Mouse (Mus musculus) midbrain, embryonic 14.5 days (tissue): ENCODE measurements around the gene Arhgef26. TPM values are rescaled to one million over a fixed set of nuclear protein-coding genes. Genes with fewer than 3 reads are reported as not detected.
A peak's percentile ranks its signal among the peaks of the same experiment; 100 is the strongest.

ENCODE experiments used
- ATAC-seq: fragments of 200-750 bp; cut with Nextera tagmentation; 2 replicates; pipeline ENCODE4 v1.8.0; 2017; ENCODE audit warnings: moderate number of reproducible peaks, moderate library complexity; ENCODE audit not compliant: low FRiP score, low TSS enrichment
- DNase-seq: peaks from one replicate; pipeline ENCODE4 v3.0.0-alpha.2; 2015
- H3K27ac ChIP-seq: fragments of 300-500 bp; sonication (generic); replicated peaks from 2 replicates; pipeline ENCODE4 v1.5.1; 2014; ENCODE audit warnings: mild to moderate bottlenecking, low read depth, low read length, moderate library complexity
- H3K27me3 ChIP-seq: fragments of 300-500 bp; sonication (generic); 2 replicates; pipeline ENCODE4 v1.6.1; 2014; ENCODE audit warnings: low read length, control low read depth, mixed read lengths; ENCODE audit not compliant: control insufficient read depth, insufficient read depth
- H3K36me3 ChIP-seq: fragments of 300-500 bp; sonication (generic); 2 replicates; pipeline ENCODE4 v1.6.1; 2014; ENCODE audit warnings: low read length, control low read depth; ENCODE audit not compliant: control insufficient read depth, insufficient read depth
- H3K4me1 ChIP-seq: fragments of 300-500 bp; sonication (generic); 2 replicates; pipeline ENCODE4 v1.6.1; 2014; ENCODE audit warnings: mild to moderate bottlenecking, antibody characterized with exemption, low read length, control low read depth; ENCODE audit not compliant: control insufficient read depth, insufficient read depth
- H3K4me2 ChIP-seq: fragments of 300-500 bp; sonication (generic); 2 replicates; pipeline ENCODE4 v1.6.1; 2014; ENCODE audit warnings: mild to moderate bottlenecking, low read length, moderate library complexity
- H3K4me3 ChIP-seq: fragments of 300-500 bp; sonication (generic); replicated peaks from 2 replicates; pipeline ENCODE4 v1.5.1; 2014; ENCODE audit warnings: low read depth, low read length
- H3K9ac ChIP-seq: fragments of 300-500 bp; sonication (generic); replicated peaks from 2 replicates; pipeline ENCODE4 v1.6.1; 2014; ENCODE audit warnings: mild to moderate bottlenecking, low read length, moderate library complexity
- H3K9me3 ChIP-seq: fragments of 300-500 bp; sonication (generic); 2 replicates; pipeline ENCODE4 v1.6.1; 2016; ENCODE audit warnings: low read length, control low read depth, mixed read lengths; ENCODE audit not compliant: control insufficient read depth
- WGBS: fragments of 180-500 bp; shearing (Covaris S2); extraction: QIAGEN DNeasy Blood & Tissue Kit; methylation state at CpG from one replicate; pipeline ENCODE4 v1.1.7; 2014; 5-methylcytosine and 5-hydroxymethylcytosine counted together
- polyA plus RNA-seq: library from polyadenylated mRNA; unstranded; fragments of >200 nt; fragmentation: Nextera tagmentation; extraction: Ambion mirVana; gene quantifications from 2 replicates; pipeline ENCODE4 v1.2.1, GENCODE M21; 2014

The Arhgef26 gene
- polyA plus RNA-seq, 1 experiment from 2014 or later = 7.5 TPM

- Histone ChIP-seq H3K4me1 (no peaks in the 10 kb centered on the region), H3K9ac (no peak overlapping the region), H3K27me3 (no peaks in the 10 kb centered on the region), H3K36me3 (no peaks in the 10 kb centered on the region), H3K9me3 (no peaks in the 10 kb centered on the region), H3K4me3 (no peak overlapping the region), H3K27ac (no peak overlapping the region), H3K4me2 (no peak overlapping the region)
- ATAC-seq = no peak
- peak; percentile 8 for DNase-seq
- WGBS = 86% methylated on average over 7 of the region's 7 CpGs
These were observed 74.6 kb downstream of the Arhgef26 start for GRCm38 (mm10) chr3:62412704-62413103.

GRCm38 (mm10) chr3:62414926-62415325 lies 76.8 kb downstream of the Arhgef26 start:
- no peaks in the 10 kb centered on the region for H3K27me3 ChIP-seq
- H3K36me3 ChIP-seq = no peaks in the 10 kb centered on the region
- no peak overlapping the region for H3K27ac ChIP-seq
- no peak for DNase-seq
- H3K4me3 ChIP-seq = no peak overlapping the region
- 95% methylated on average over 4 of the region's 4 CpGs for WGBS
- no peak overlapping the region for H3K4me2 ChIP-seq
- no peaks in the 10 kb centered on the region for H3K4me1 ChIP-seq
- H3K9ac ChIP-seq = no peak overlapping the region
- ATAC-seq = no peak
- no peaks in the 10 kb centered on the region for H3K9me3 ChIP-seq

GRCm38 (mm10) chr3:62417458-62417857 lies 79.3 kb downstream of the Arhgef26 start:
- no peaks in the 10 kb centered on the region for H3K9me3 ChIP-seq
- H3K9ac ChIP-seq = no peak overlapping the region
- H3K27me3 ChIP-seq = no peaks in the 10 kb centered on the region
- H3K4me1 ChIP-seq = no peaks in the 10 kb centered on the region
- DNase-seq (no peak), ATAC-seq (no peak)
- H3K36me3 ChIP-seq = no peaks in the 10 kb centered on the region
- 96% methylated on average over 6 of the region's 6 CpGs for WGBS
- H3K4me2 ChIP-seq = no peak overlapping the region
- no peak overlapping the region for H3K4me3 ChIP-seq
- H3K27ac ChIP-seq = no peak overlapping the region

GRCm38 (mm10) chr3:62418387-62419138 lies 80.4 kb downstream of the Arhgef26 start:
- no peak for ATAC-seq
- no peak overlapping the region for H3K27ac ChIP-seq
- H3K4me3 ChIP-seq = no peak overlapping the region
- no peaks in the 10 kb centered on the region for H3K27me3 ChIP-seq
- H3K4me2 ChIP-seq = no peak overlapping the region
- no peak for DNase-seq
- no peaks in the 10 kb centered on the region for H3K9me3 ChIP-seq
- H3K4me1 ChIP-seq = no peaks in the 10 kb centered on the region
- H3K36me3 ChIP-seq = no peaks in the 10 kb centered on the region
- 96% methylated on average over 6 of the region's 6 CpGs for WGBS
- no peak overlapping the region for H3K9ac ChIP-seq

GRCm38 (mm10) chr3:62433675-62434074 lies 95.5 kb downstream of the Arhgef26 start:
- Histone ChIP-seq H3K9ac (no peak overlapping the region), H3K4me2 (no peak overlapping the region), H3K9me3 (no peaks in the 10 kb centered on the region), H3K27ac (no peak overlapping the region), H3K4me1 (no peaks in the 10 kb centered on the region), H3K36me3 (no peaks in the 10 kb centered on the region), H3K4me3 (no peak overlapping the region), H3K27me3 (no peaks in the 10 kb centered on the region)
- ATAC-seq = no peak
- DNase-seq = no peak
- WGBS = 76% methylated on average over 4 of the region's 4 CpGs

- Histone ChIP-seq H3K27ac (no peak overlapping the region), H3K9me3 (no peaks in the 10 kb centered on the region), H3K36me3 (no peaks in the 10 kb centered on the region), H3K4me2 (no peak overlapping the region), H3K4me1 (no peaks in the 10 kb centered on the region), H3K4me3 (no peak overlapping the region), H3K9ac (no peak overlapping the region), H3K27me3 (no peaks in the 10 kb centered on the region)
- DNase-seq = no peak
- no peak for ATAC-seq
These were observed 97.8 kb downstream of the Arhgef26 start for GRCm38 (mm10) chr3:62435923-62436322.

GRCm38 (mm10) chr3:62440431-62440969 lies 102.4 kb downstream of the Arhgef26 start:
- no peaks in the 10 kb centered on the region for H3K36me3 ChIP-seq
- no peaks in the 10 kb centered on the region for H3K27me3 ChIP-seq
- WGBS = 8% methylated on average over 5 of the region's 5 CpGs
- H3K9me3 ChIP-seq = no peaks in the 10 kb centered on the region
- no peak overlapping the region for H3K4me3 ChIP-seq
- DNase-seq (peak; percentile 2), ATAC-seq (no peak)
- H3K4me2 ChIP-seq = no peak overlapping the region
- H3K4me1 ChIP-seq = no peaks in the 10 kb centered on the region
- no peak overlapping the region for H3K9ac ChIP-seq
- H3K27ac ChIP-seq = no peak overlapping the region

GRCm38 (mm10) chr3:62443582-62444194 lies 105.5 kb downstream of the Arhgef26 start:
- Histone ChIP-seq H3K36me3 (no peaks in the 10 kb centered on the region), H3K4me3 (no peak overlapping the region), H3K4me1 (no peaks in the 10 kb centered on the region), H3K27ac (no peak overlapping the region), H3K9me3 (no peaks in the 10 kb centered on the region), H3K9ac (no peak overlapping the region), H3K4me2 (no peak overlapping the region), H3K27me3 (no peaks in the 10 kb centered on the region)
- ATAC-seq = no peak
- 84% methylated on average over 12 of the region's 12 CpGs for WGBS
- DNase-seq = no peak

- Histone ChIP-seq H3K36me3 (no peaks in the 10 kb centered on the region), H3K4me1 (no peaks in the 10 kb centered on the region), H3K9ac (no peak overlapping the region), H3K4me2 (no peak overlapping the region), H3K9me3 (no peaks in the 10 kb centered on the region), H3K4me3 (no peak overlapping the region), H3K27ac (no peak overlapping the region), H3K27me3 (no peaks in the 10 kb centered on the region)
- DNase-seq (no peak), ATAC-seq (no peak)
- 95% methylated on average over 7 of the region's 7 CpGs for WGBS
These were observed 108.1 kb downstream of the Arhgef26 start for GRCm38 (mm10) chr3:62446271-62446670.
